Mouse (Mus musculus): ENCODE measurements around the gene Gas2l1. TPM values are rescaled to one million over a fixed set of nuclear protein-coding genes. Genes with fewer than 3 reads are reported as not detected.

The Gas2l1 gene
- 41.1 and 43.9 TPM in 2 replicates for total RNA-seq (2012; rRNA removed)
- 10 to 100 TPM in 1 of 2 experiments, not detected in 1; 89.0 TPM for polyA plus RNA-seq (2012; ENCODE audit: insufficient read depth in 1 of 2, insufficient read length in 2 of 2, low read depth in 1 of 2, low replicate concordance in 2 of 2, missing spikeins in 1 of 2)

DNA sequence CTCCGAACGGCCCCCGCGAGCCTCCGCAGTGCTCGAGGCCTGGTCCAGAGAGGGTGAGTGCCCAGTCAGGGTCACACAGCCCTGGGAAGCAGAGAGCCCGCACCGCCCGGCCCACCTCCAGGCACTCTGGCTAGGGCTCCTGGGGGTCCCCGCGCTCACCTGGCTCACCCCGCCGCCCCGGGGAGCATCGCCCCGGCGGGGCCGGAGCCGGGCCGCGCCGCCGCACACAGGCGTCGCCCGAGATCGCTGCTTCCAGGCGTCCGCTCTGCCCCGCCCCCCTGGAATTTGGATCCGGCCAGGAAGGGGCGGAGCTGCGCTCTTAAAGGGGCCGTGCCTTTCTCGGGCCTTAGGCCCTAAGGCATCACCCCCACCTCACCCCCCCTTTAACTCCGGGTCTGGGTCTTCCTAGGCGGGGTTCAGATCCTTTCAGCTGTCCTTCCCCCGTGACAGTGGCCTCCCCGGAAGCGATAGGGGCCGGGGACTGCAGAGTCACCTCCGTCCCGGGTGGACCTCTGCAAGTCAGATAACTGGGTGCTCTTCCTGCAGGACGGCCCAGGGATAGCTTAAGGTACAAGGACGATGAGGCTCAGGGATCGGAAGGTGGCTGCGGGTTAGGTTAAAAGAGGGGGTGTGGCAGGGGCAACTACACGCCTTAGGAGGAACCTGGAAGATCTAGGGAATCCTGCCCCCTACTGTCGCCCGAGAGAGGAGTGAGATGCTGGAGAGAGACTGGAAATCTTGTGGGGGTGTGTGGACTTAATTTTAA lies at the start of gene Gas2l1:
TSS of gene Gas2l1 (minus strand) at position 272 of the 766 bp plus-strand sequence.
- Histone ChIP-seq H3K27me3 (ENCODE audit: control insufficient read depth in 1 of 2, insufficient read depth in 2 of 2, low read length in 2 of 2) (no peaks in the 10 kb centered on the region), H3K79me2 (ENCODE audit: control insufficient read depth, insufficient read depth, low read length, poor library complexity) (peaks cover 6% of the 10 kb centered on the region), H3K27ac (ENCODE audit: control insufficient read depth, low read depth, low read length) (peak within 1 kb of the TSS; percentile 20), H3K4me3 (ENCODE audit: control insufficient read depth in 1 of 2, insufficient read depth in 1 of 2, low read depth in 2 of 2, low read length in 2 of 2) (peak within 1 kb of the TSS; percentile 72 to 86), H3K9me3 (replicated peaks; ENCODE audit: insufficient read depth, low read length) (no peaks in the 10 kb centered on the region), H3K9ac (ENCODE audit: control insufficient read depth, low read depth, low read length, poor library complexity, severe bottlenecking) (peak within 1 kb of the TSS; percentile 77), H3K4me1 (ENCODE audit: control insufficient read depth in 1 of 2, insufficient read depth in 2 of 2, low read length in 2 of 2) (peaks cover 6 to 30% of the 10 kb centered on the region in 2 experiments), H3K36me3 (ENCODE audit: control insufficient read depth in 1 of 2, insufficient read depth in 2 of 2, low read length in 2 of 2) (peaks cover 3 to 28% of the 10 kb centered on the region in 2 experiments)
- DNase-seq (ENCODE audit: low read depth, low spot score), result peak; percentile 95
- TF ChIP-seq CTCF (IDR thresholded peaks at IDR 0.05 in 2 of 3, conservative IDR thresholded peaks at IDR 0.05 in 1 of 3; ENCODE audit: control insufficient read depth in 1 of 3, insufficient read depth in 1 of 3, low read depth in 2 of 3, low read length in 3 of 3, poor library complexity in 1 of 3, severe bottlenecking in 1 of 3), result peak; percentile 62 to 81 (median 70)
- no peak for TF ChIP-seq MYC (IDR thresholded peaks at IDR 0.05; ENCODE audit: low read depth, low read length)
- TF ChIP-seq ZMIZ1 (IDR thresholded peaks at IDR 0.05; ENCODE audit: low read depth, low read length), result peak; percentile 60
- TF ChIP-seq SMC3 (IDR thresholded peaks at IDR 0.05; ENCODE audit: low read depth, low read length), result peak; percentile 65
- TF ChIP-seq KAT2A (conservative IDR thresholded peaks at IDR 0.05; ENCODE audit: low read depth, low read length), result no peak
- peak; percentile 91 for TF ChIP-seq MXI1 (IDR thresholded peaks at IDR 0.05; ENCODE audit: low read depth, low read length)
- TF ChIP-seq MAX (IDR thresholded peaks at IDR 0.05; ENCODE audit: low read length), result no peak; the same call in 1 of the 2 replicates
- peak; percentile 54 for TF ChIP-seq RAD21 (IDR thresholded peaks at IDR 0.05; ENCODE audit: low read depth, low read length)
- TF ChIP-seq ZKSCAN1 (IDR thresholded peaks at IDR 0.05; ENCODE audit: low read depth, low read length), result no peak
- no peak for TF ChIP-seq MAFK (IDR thresholded peaks at IDR 0.05; ENCODE audit: borderline replicate concordance, low read depth, low read length)
- TF ChIP-seq GATA1 (IDR thresholded peaks at IDR 0.05; ENCODE audit: low read depth, low read length), result no peak
- TF ChIP-seq GABPA (IDR thresholded peaks at IDR 0.05; ENCODE audit: low read depth, low read length), result no peak
- no peak for TF ChIP-seq ZC3H11A (IDR thresholded peaks at IDR 0.05; ENCODE audit: low read depth, low read length)
- TF ChIP-seq JUND (IDR thresholded peaks at IDR 0.05; ENCODE audit: low read depth, low read length), result no peak
- peak; percentile 20; the same call in 1 of the 2 replicates for TF ChIP-seq MAZ (IDR thresholded peaks at IDR 0.05; ENCODE audit: low read depth, low read length)
- no peak for TF ChIP-seq RCOR1 (IDR thresholded peaks at IDR 0.05; ENCODE audit: low read depth, low read length)
- TF ChIP-seq ZNF384 (IDR thresholded peaks at IDR 0.05; ENCODE audit: low read depth, low read length), result no peak
- TF ChIP-seq POLR2A (IDR thresholded peaks at IDR 0.05; ENCODE audit: control insufficient read depth in 1 of 2, insufficient read depth in 1 of 2, low read depth in 1 of 2, low read length in 2 of 2, poor library complexity in 1 of 2), result peak; percentile 76 to 84; a peak in 3 of 4 replicates
- 0 out of 2 replicates have a peak, but pooled peaks have one; percentile 65 for TF ChIP-seq CHD1 (IDR thresholded peaks at IDR 0.05; ENCODE audit: low read depth, low read length)
- no peak for TF ChIP-seq MYB (IDR thresholded peaks at IDR 0.05; ENCODE audit: low read depth, low read length)
- 0 out of 2 replicates have a peak, but pooled peaks have one; percentile 32 for TF ChIP-seq POLR2AphosphoS2 (IDR thresholded peaks at IDR 0.05; ENCODE audit: low read length)
- TF ChIP-seq SIN3A (IDR thresholded peaks at IDR 0.05; ENCODE audit: low read length), result peak; percentile 95
- peak; percentile 60 for TF ChIP-seq TBP (IDR thresholded peaks at IDR 0.05; ENCODE audit: low read depth, low read length)
- peak; percentile 81 for TF ChIP-seq HCFC1 (IDR thresholded peaks at IDR 0.05; ENCODE audit: low read depth, low read length)
- TF ChIP-seq ETS1 (IDR thresholded peaks at IDR 0.05; ENCODE audit: low read depth, low read length), result 0 out of 2 replicates have a peak, but pooled peaks have one; percentile 21
- TF ChIP-seq POLR2AphosphoS5 (IDR thresholded peaks at IDR 0.05; ENCODE audit: borderline replicate concordance, low read depth, low read length), result no peak
- TF ChIP-seq CHD2 (IDR thresholded peaks at IDR 0.05; ENCODE audit: low read length), result no peak
- TF ChIP-seq BHLHE40 (IDR thresholded peaks at IDR 0.05; ENCODE audit: borderline replicate concordance, low read depth, low read length), result 0 out of 2 replicates have a peak, but pooled peaks have one; percentile 11
- 0 out of 2 replicates have a peak, but pooled peaks have one; percentile 16 for TF ChIP-seq TAL1 (IDR thresholded peaks at IDR 0.05; ENCODE audit: low read length)
- peak; percentile 52 for TF ChIP-seq NRF1 (IDR thresholded peaks at IDR 0.05; ENCODE audit: insufficient read depth, low read depth, low read length, poor library complexity, severe bottlenecking)
- TF ChIP-seq EP300 (IDR thresholded peaks at IDR 0.05; ENCODE audit: low read depth in 1 of 2, low read length in 2 of 2), result peak in 1 of 2 experiments; percentile 50; a peak in 2 of 4 replicates
- TF ChIP-seq ELF1 (IDR thresholded peaks at IDR 0.05; ENCODE audit: low read depth, low read length), result peak; percentile 61
- TF ChIP-seq NELFE (IDR thresholded peaks at IDR 0.05; ENCODE audit: low read depth, low read length), result peak; percentile 82
- TF ChIP-seq USF1 (IDR thresholded peaks at IDR 0.05; ENCODE audit: low read depth, low read length), result peak; percentile 32; the same call in 1 of the 2 replicates
- TF ChIP-seq E2F4 (IDR thresholded peaks at IDR 0.05; ENCODE audit: borderline replicate concordance, low read depth, low read length), result no peak
- peak; percentile 96; the same call in 1 of the 2 replicates for TF ChIP-seq UBTF (IDR thresholded peaks at IDR 0.05; ENCODE audit: borderline replicate concordance, insufficient read depth, low read depth, low read length)
